Mouse (Mus musculus) CH12.LX (cell line): ENCODE measurements at regions not wholly inside any gene's neighbourhood (a gene's known extent, or its start where the extent isn't known, plus 50 kb on each side); places are given as distances from the start of the nearest gene placed in this dataset.

Experiments
- CTCF ChIP-seq, 2 experiments: IDR thresholded peaks in 1 of 2; conservative IDR thresholded peaks in 1 of 2; 2 replicates each; pipeline ENCODE4 v1.5.1; 2011 to 2012; ENCODE audit warnings: low read depth in 2 of 2, low read length in 2 of 2, improper control_type of control experiment in 1 of 2, inconsistent platforms in 1 of 2, mild to moderate bottlenecking in 1 of 2, moderate library complexity in 1 of 2
- ETS1 ChIP-seq: conservative IDR thresholded peaks from 2 replicates; pipeline ENCODE4 v1.6.1; 2012; ENCODE audit warnings: low read depth, mild to moderate bottlenecking, inconsistent platforms, low read length, improper control_type of control experiment, moderate library complexity
- MEF2A ChIP-seq: IDR thresholded peaks from 2 replicates; pipeline ENCODE4 v1.6.1; 2014; ENCODE audit warnings: low read depth, mild to moderate bottlenecking, inconsistent platforms, low read length, improper control_type of control experiment, borderline replicate concordance
- POLR2A ChIP-seq: IDR thresholded peaks from 2 replicates; pipeline ENCODE4 v1.6.1; 2011; ENCODE audit warnings: low read depth, mild to moderate bottlenecking, improper control_type of control experiment, low read length

DNA sequence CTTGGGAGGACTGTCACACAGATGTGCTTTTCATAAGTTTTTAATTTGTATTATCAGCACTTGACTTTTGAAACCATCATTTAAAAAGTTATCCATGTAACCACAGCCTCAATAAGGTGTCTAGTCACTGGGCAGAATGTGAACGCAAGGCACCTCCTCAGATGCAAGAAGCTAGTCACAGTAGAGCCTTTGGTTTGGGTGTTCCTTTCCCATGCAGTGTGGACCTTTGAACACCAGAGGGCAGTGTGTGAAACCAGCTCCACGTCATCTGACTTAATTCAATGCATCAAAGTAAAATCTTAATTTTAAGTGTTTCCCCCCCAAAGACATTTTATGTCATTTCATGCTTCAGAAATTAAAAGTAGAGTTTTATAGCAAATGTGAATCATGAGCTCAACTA, 166.2 kb upstream of the Nabp1 start:
- TF ChIP-seq MEF2A (no peak), CTCF (conservative IDR thresholded peaks at IDR 0.05 in 1 of 2, IDR thresholded peaks at IDR 0.05 in 1 of 2; ENCODE audit: low read depth in 2 of 2, low read length in 2 of 2) (peak; percentile 69 to 86), POLR2A (no peak), ETS1 (no peak)
